Mouse (Mus musculus): ENCODE measurements around the gene Kdm2a. TPM values are rescaled to one million over a fixed set of nuclear protein-coding genes. Genes with fewer than 3 reads are reported as not detected.

Gene Kdm2a
- polyA plus RNA-seq, 1 experiment from 2014 or later = 40.9 TPM

DNA sequence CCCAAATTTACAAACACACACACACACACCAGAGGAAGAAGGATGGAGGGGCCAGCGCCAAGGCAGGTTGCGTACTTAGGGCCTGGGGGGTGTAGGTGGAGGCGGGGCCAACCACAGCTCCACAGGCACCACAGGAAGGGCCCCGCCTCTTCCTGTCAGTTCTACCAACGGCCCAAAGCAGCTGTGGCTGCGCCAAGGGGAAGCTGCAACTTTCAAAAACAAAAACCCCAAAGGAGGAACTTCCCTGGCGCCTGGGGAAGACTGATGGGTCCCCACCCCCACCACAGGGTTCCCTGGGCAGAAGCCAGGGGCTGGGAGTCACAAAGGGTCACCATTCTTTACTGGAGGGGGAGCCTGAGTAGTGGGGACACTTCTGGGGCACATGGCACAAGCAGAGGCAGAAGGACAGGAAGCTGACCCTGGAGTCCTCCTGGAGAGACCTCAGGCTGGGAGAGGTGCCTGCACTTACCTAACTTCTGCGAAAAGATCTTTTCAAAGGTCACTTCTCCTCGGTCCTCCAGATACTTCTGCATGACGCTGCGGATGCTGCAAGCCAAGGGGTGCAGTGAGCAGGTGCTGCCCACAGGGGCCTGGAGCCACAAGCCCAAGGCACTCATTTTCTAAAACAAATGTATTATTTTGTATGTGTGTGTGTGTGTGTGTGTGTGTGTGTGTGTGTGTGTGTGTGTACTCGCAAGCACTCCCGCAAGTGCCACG lies 103.5 kb downstream of the Kdm2a start:
- no peak overlapping the region for H3K4me2 ChIP-seq
- whole genome bisulfite sequencing = 64% methylated on average over 14 of the region's 14 CpGs
- H3K4me1 ChIP-seq = peaks cover 6% of the 10 kb centered on the region
- ATAC-seq (ENCODE audit: borderline replicate concordance, extremely low read depth, low FRiP score, low TSS enrichment) = peak; percentile 25; the same call in 1 of the 2 replicates
- peaks cover 35% of the 10 kb centered on the region for H3K36me3 ChIP-seq
- H3K9me3 ChIP-seq = no peaks in the 10 kb centered on the region
- H3K9ac ChIP-seq = no peak overlapping the region
- H3K27ac ChIP-seq = peak overlapping the region; percentile 62
- no peak overlapping the region for H3K4me3 ChIP-seq
- no peaks in the 10 kb centered on the region for H3K27me3 ChIP-seq

DNA sequence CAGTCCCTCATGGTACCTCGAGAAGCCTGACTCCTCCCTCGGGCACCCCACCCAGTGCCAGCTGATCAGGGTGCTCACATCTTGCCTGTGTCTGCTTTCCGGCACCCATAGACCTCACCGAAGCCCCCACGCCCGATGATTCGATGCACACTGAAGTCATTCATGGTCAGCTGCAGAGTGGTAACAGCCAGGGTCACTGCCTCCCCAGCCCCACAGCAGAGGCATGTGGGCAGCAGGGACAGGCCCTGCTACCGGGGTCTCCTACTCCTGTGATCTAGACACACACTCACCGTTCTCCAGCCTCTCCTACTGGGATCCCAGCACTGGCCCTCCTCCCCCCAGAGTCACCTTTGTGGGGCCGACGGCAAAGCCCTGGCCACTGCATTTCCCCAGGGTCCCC lies 106.9 kb downstream of the Kdm2a start:
- H3K4me2 ChIP-seq = no peak overlapping the region
- no peaks in the 10 kb centered on the region for H3K9me3 ChIP-seq
- ATAC-seq (ENCODE audit: borderline replicate concordance, extremely low read depth, low FRiP score, low TSS enrichment) = no peak
- H3K27ac ChIP-seq = no peak overlapping the region
- no peaks in the 10 kb centered on the region for H3K27me3 ChIP-seq
- no peak overlapping the region for H3K9ac ChIP-seq
- peaks cover 65% of the 10 kb centered on the region for H3K36me3 ChIP-seq
- H3K4me3 ChIP-seq = no peak overlapping the region
- WGBS = 91% methylated on average over 11 of the region's 11 CpGs
- peaks cover under 1% of the 10 kb centered on the region for H3K4me1 ChIP-seq

DNA sequence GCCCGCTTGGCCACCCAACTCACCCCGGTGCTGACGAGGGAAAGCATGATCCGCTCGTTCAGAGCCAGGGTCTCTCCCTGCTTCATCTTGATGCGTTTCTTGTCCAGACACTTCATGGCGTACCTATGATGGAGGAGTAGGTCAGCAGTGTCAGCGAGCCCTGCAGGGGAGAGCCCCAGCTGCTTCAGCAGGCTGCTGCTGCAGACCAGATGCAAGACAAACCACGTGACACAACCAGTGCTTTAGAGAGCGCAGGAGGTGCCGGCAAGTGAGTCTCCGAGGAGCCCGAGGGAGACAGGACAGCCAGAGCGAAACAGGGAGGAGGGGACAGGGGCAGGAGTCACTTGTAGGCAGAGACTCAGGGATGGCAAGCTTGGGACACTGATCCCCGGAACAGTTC lies 107.3 kb downstream of the Kdm2a start:
- no peaks in the 10 kb centered on the region; the same call in 1 of the 2 replicates for H3K4me1 ChIP-seq
- no peak overlapping the region for H3K9ac ChIP-seq
- H3K9me3 ChIP-seq = no peaks in the 10 kb centered on the region
- no peak overlapping the region for H3K27ac ChIP-seq
- no peak for ATAC-seq (ENCODE audit: borderline replicate concordance, extremely low read depth, low FRiP score, low TSS enrichment)
- 74% methylated on average over 15 of the region's 15 CpGs for WGBS
- no peak overlapping the region for H3K4me3 ChIP-seq
- no peak overlapping the region for H3K4me2 ChIP-seq
- H3K27me3 ChIP-seq = no peaks in the 10 kb centered on the region
- H3K36me3 ChIP-seq = peaks cover 69% of the 10 kb centered on the region

DNA sequence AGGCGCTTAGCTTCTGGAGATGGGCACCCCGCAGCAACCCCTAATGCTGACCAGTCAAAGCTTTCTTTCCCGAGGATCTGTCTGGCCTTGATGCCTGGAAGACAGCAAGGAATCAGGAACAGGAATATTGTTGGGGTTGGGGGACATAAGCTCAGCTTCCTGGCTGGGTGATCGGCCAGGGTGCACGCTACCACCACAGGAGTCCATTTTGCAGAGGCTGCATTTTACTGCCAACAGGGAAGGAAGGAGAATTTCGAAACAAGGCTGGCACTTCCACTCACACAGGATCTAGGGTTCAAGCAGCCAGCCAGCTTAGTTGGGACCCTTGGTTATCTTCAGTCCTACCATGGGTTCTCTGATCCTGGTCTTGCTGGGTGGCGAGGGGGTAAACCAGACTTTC lies 114.4 kb downstream of the Kdm2a start:
- Histone ChIP-seq H3K9me3 (no peaks in the 10 kb centered on the region), H3K4me2 (peak overlapping the region; percentile 88), H3K4me1 (peaks cover 10% of the 10 kb centered on the region), H3K9ac (peak overlapping the region; percentile 10; the same call in 1 of the 2 replicates), H3K27ac (peak overlapping the region; percentile 44; the same call in 1 of the 2 replicates), H3K36me3 (peaks cover 32% of the 10 kb centered on the region), H3K27me3 (no peaks in the 10 kb centered on the region), H3K4me3 (peak overlapping the region; percentile 54)
- ATAC-seq (ENCODE audit: borderline replicate concordance, extremely low read depth, low FRiP score, low TSS enrichment) = no peak; the same call in 1 of the 2 replicates
- 42% methylated on average over 7 of the region's 7 CpGs for WGBS

DNA sequence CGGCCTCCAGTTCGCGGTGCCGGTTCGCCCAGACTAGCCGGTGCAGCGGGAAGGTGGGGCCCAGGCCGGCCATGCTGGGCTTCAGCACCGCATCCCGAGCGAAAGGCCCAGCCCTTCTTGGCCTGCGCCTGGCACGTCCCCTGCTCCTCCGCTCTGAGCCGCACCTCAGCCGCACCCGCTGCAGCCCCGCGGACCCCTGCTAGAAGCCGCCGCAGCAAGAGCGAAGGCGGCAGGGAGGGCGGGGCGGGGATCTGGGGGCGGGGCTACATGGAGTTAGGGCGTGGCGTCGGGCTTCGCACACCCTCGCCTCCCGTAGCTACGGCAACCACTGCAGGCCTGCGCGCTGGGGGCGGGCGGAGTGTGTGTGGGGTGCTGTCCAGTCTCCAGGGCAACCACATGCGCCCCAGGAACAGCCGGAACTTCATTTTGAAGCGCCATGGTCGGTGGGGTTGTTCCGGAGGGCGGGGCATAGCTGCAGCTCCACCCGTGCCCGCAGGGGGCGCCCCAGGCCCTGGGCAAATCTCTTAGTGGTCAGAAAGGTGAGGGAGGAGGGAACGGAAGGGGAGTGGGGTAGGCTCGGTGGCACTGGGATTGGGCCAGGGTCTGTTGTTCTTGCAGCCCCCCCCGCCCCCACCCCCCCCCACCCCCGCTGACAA lies 115.1 kb downstream of the Kdm2a start, which contains the start of gene Ankrd13d:
Gene Ankrd13d, minus strand, starts transcription at position 240 of the 656 bp plus-strand sequence.
- WGBS = 1% methylated on average over 48 of the region's 50 CpGs

DNA sequence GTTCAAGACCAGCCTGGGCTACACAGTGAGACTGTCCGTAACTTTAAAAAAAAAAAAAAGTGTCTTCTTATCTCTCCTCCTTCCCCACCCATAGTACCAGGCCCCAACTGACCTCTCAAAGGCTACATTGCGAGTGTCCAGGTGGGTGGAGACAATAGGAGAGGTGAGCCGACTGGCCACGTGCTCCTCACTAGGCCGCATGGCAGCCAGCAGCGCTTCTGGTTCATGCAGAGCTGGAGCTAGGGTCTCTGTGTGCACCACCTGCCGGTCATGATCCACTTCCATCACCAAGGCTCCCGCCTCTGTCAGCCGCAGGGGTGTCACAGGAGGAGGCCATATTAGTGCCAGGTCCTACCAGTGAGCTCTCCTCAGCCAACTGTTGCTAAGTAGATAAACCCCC lies 117.7 kb downstream of the Kdm2a start:
- Histone ChIP-seq H3K36me3 (peaks cover 3% of the 10 kb centered on the region; the same call in 1 of the 2 replicates), H3K9me3 (no peaks in the 10 kb centered on the region), H3K27me3 (no peaks in the 10 kb centered on the region), H3K4me3 (no peak overlapping the region), H3K27ac (no peak overlapping the region), H3K9ac (no peak overlapping the region), H3K4me1 (peaks cover 10% of the 10 kb centered on the region), H3K4me2 (no peak overlapping the region)
- 94% methylated on average over 9 of the region's 9 CpGs for WGBS
- ATAC-seq (ENCODE audit: borderline replicate concordance, extremely low read depth, low FRiP score, low TSS enrichment) = no peak

More for the DNA sequence above, 115.1 kb downstream of the Kdm2a start, which contains the start of gene Ankrd13d:
- Histone ChIP-seq H3K36me3 (peaks cover 29% of the 10 kb centered on the region), H3K27ac (peak within 1 kb of the TSS; percentile 44; the same call in 1 of the 2 replicates), H3K4me3 (peak within 1 kb of the TSS; percentile 54), H3K4me2 (peak within 1 kb of the TSS; percentile 88), H3K4me1 (peaks cover 10% of the 10 kb centered on the region), H3K27me3 (no peaks in the 10 kb centered on the region), H3K9ac (peak within 1 kb of the TSS; percentile 46), H3K9me3 (no peaks in the 10 kb centered on the region)
- peak; percentile 94 for ATAC-seq (ENCODE audit: borderline replicate concordance, extremely low read depth, low FRiP score, low TSS enrichment)

DNA sequence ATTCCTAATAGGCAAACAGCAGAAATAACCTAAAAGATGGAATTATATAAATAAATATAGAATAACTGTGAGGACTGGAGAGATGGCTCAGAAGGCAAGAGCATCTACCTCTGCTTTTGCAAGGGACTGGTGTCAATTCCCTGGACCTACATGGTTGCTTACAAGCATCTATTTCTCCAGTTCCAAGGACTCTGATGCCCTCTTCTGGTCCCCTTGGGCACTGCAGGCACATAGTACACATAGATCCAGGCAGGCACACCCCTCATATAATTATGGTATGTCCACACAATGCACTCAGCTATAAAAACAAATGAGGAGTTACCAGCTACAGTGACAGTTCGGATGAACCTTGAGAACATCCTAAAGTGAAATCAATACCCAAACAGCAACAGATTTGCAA lies 118.6 kb downstream of the Kdm2a start:
- Histone ChIP-seq H3K27ac (no peak overlapping the region), H3K27me3 (no peaks in the 10 kb centered on the region), H3K9ac (no peak overlapping the region), H3K4me3 (no peak overlapping the region), H3K36me3 (0 out of 2 replicates have a peak, but pooled peaks cover 2% of the 10 kb centered on the region), H3K4me1 (peaks cover 10% of the 10 kb centered on the region), H3K9me3 (no peaks in the 10 kb centered on the region), H3K4me2 (no peak overlapping the region)
- 93% methylated on average over 1 of the region's 1 CpGs for WGBS
- ATAC-seq (ENCODE audit: borderline replicate concordance, extremely low read depth, low FRiP score, low TSS enrichment) = no peak

DNA sequence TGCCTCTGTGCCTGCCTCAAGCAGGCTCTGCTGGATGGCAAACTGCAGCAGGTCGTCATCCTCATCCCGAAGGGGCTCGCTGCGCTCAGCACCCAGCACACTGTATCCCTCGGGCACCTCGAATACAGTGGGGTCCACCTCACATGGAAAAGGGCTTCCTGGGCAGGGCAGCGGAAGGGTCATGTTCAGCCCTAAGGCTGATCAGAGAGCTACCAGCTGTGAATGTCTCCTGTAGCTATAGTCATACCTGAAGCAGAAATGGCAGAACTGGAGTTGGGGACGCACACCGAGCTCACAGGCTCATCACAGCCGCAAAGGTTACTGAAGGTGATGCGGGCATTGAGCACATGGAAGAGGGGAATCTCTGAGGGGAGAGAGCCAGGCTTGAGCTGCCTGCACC lies 127.1 kb downstream of the Kdm2a start:
- WGBS = 92% methylated on average over 11 of the region's 11 CpGs
- H3K9me3 ChIP-seq = no peaks in the 10 kb centered on the region
- H3K27ac ChIP-seq = no peak overlapping the region
- H3K4me2 ChIP-seq = no peak overlapping the region
- H3K36me3 ChIP-seq = no peaks in the 10 kb centered on the region
- H3K4me1 ChIP-seq = 0 out of 2 replicates have a peak, but pooled peaks cover 9% of the 10 kb centered on the region
- no peak overlapping the region for H3K9ac ChIP-seq
- H3K27me3 ChIP-seq = no peaks in the 10 kb centered on the region
- no peak overlapping the region for H3K4me3 ChIP-seq
- ATAC-seq (ENCODE audit: borderline replicate concordance, extremely low read depth, low FRiP score, low TSS enrichment) = no peak

DNA sequence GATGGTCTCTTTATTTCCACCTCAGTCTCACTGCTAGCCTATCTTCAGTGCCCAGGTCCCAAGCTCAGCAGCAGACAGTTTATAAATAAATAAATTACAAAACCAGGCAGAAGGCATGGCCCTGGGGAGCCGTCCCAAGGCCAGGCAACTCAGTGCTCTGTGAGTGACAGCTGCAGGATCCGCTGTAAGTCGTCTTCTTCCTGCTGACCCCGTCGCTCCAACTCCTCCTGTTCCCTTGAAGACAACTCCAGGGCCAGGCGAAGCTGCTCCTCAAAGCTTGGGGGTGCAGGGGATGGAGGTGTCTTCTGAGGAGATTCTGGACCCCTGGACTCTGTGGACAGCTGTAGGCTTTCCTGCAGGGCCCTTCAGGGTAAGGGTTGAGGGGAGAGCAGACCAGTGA lies 127.9 kb downstream of the Kdm2a start:
- no peak for ATAC-seq (ENCODE audit: borderline replicate concordance, extremely low read depth, low FRiP score, low TSS enrichment)
- Histone ChIP-seq H3K4me1 (0 out of 2 replicates have a peak, but pooled peaks cover 9% of the 10 kb centered on the region), H3K9ac (no peak overlapping the region), H3K4me3 (no peak overlapping the region), H3K36me3 (no peaks in the 10 kb centered on the region), H3K9me3 (no peaks in the 10 kb centered on the region), H3K27me3 (no peaks in the 10 kb centered on the region), H3K4me2 (no peak overlapping the region), H3K27ac (no peak overlapping the region)
- WGBS = 58% methylated on average over 6 of the region's 6 CpGs

DNA sequence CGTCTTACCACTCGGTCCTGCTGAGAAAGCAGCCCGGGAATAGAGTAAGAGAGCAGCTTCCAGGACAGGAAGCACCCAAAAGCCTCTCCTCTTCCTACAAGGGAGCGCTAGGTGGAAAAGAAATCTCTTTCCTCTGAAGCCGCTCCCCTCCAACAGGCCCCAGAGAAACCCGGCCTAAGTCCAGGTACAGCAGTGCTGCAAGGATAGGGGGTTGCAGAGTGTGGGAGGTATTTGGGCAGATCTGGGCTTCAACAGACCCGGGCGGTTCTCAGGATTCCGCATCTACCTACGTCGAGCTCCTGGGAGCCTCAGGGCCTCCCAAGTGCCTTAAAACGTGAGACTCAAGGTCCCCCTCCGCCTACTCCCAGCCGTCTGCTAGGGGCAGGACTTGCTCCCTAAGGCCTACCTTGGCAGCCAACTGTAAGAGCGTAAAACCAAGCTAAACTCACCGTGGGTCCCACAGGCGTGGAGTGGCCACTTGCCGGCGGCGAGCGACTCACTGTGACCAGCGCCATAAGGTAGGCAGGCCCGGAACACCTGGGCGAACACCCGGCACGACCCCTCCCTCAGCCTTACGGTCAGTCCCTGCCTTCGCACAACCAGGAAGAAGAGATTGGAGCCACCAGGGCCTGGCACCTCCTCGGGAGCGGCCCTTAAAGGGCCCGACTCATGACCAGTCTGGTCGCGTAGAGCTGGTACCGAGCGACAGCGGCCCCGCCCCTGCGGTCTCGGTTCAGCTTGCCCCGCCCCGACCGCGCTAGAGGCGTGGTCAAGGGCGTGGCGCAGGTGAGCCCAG lies 129.3 kb downstream of the Kdm2a start, which contains the start of gene Ssh3:
Gene Ssh3, minus strand, starts transcription at position 615 of the 796 bp plus-strand sequence.
- 0 out of 2 replicates have a peak within 1 kb of the TSS, but pooled peaks have one; percentile 8 for H3K27ac ChIP-seq
- 0 out of 2 replicates have a peak, but pooled peaks cover 9% of the 10 kb centered on the region for H3K4me1 ChIP-seq
- H3K9ac ChIP-seq = peak within 1 kb of the TSS; percentile 42
- H3K4me2 ChIP-seq = peak within 1 kb of the TSS; percentile 67
- 6% methylated on average over 46 of the region's 46 CpGs for WGBS
- H3K9me3 ChIP-seq = no peaks in the 10 kb centered on the region
- ATAC-seq (ENCODE audit: borderline replicate concordance, extremely low read depth, low FRiP score, low TSS enrichment) = peak; percentile 85
- H3K27me3 ChIP-seq = no peaks in the 10 kb centered on the region
- peak within 1 kb of the TSS; percentile 50 for H3K4me3 ChIP-seq
- H3K36me3 ChIP-seq = no peaks in the 10 kb centered on the region

DNA sequence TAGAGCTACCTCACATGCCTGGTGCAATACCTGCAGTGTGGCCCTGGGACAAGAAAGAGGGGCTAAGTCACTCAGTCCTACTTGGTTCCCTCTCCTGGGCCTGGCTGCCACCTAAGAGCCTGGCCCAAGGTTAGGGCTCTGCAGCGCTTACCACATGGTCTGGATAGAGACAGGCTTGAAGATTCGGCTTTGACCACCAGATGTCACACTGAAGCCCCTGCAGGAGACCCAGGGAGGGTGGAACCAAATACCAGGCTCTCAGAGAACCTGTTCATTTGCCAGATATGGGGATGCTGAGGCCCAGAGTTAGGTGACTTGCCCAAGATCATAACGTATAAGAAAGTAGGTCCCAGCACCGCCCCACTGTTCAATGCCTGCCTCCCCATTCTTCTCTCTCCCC lies 132.1 kb downstream of the Kdm2a start:
- Histone ChIP-seq H3K36me3 (no peaks in the 10 kb centered on the region), H3K9me3 (no peaks in the 10 kb centered on the region), H3K4me3 (no peak overlapping the region), H3K27me3 (no peaks in the 10 kb centered on the region), H3K4me2 (no peak overlapping the region), H3K9ac (no peak overlapping the region), H3K27ac (no peak overlapping the region), H3K4me1 (0 out of 2 replicates have a peak, but pooled peaks cover 9% of the 10 kb centered on the region)
- 59% methylated on average over 4 of the region's 4 CpGs for WGBS
- ATAC-seq (ENCODE audit: borderline replicate concordance, extremely low read depth, low FRiP score, low TSS enrichment) = no peak

All from lung, embryonic 15.5 days (tissue).